Mouse (Mus musculus) embryonic facial prominence, embryonic 11.5 days (tissue): ENCODE measurements around the gene Egr4. TPM values are rescaled to one million over a fixed set of nuclear protein-coding genes. Genes with fewer than 3 reads are reported as not detected.

Experiments
- ATAC-seq: fragments of 200-750 bp; cut with Nextera tagmentation; replicated peaks from 2 replicates; pipeline ENCODE4 v1.8.0; 2017; ENCODE audit warnings: low read depth; ENCODE audit not compliant: insufficient number of reproducible peaks, low FRiP score, low TSS enrichment
- DNase-seq: peaks from one replicate; pipeline ENCODE4 v3.0.0-alpha.2; 2015; ENCODE audit warnings: low spot score
- H3K27ac ChIP-seq: fragments of 300-500 bp; sonication (generic); replicated peaks from 2 replicates; pipeline ENCODE4 v1.5.1; 2014; ENCODE audit warnings: mild to moderate bottlenecking, low read depth, low read length, control low read depth
- H3K27me3 ChIP-seq: fragments of 300-500 bp; sonication (generic); 2 replicates; pipeline ENCODE4 v1.6.1; 2014; ENCODE audit warnings: mild to moderate bottlenecking, low read length, moderate library complexity, mixed read lengths; ENCODE audit not compliant: control insufficient read depth, insufficient read depth
- H3K36me3 ChIP-seq: fragments of 300-500 bp; sonication (generic); replicated peaks from 2 replicates; pipeline ENCODE4 v1.6.1; 2014; ENCODE audit warnings: low read depth, mild to moderate bottlenecking, low read length, moderate library complexity, mixed read lengths; ENCODE audit not compliant: control insufficient read depth, insufficient read depth
- H3K4me1 ChIP-seq: fragments of 300-500 bp; sonication (generic); 2 replicates; pipeline ENCODE4 v1.6.1; 2014; ENCODE audit warnings: low read length, mixed read lengths; ENCODE audit not compliant: control insufficient read depth, insufficient read depth
- H3K4me2 ChIP-seq: fragments of 300-500 bp; sonication (generic); 2 replicates; pipeline ENCODE4 v1.6.1; 2014; ENCODE audit warnings: low read depth, mild to moderate bottlenecking, control low read depth, low read length, moderate library complexity
- H3K4me3 ChIP-seq: fragments of 300-500 bp; sonication (generic); 2 replicates; pipeline ENCODE4 v1.5.1; 2014; ENCODE audit warnings: low read depth, low read length, control low read depth
- H3K9ac ChIP-seq: fragments of 300-500 bp; sonication (generic); replicated peaks from 2 replicates; pipeline ENCODE4 v1.6.1; 2014; ENCODE audit warnings: mild to moderate bottlenecking, control low read depth, low read length
- H3K9me3 ChIP-seq: fragments of 300-500 bp; sonication (generic); replicated peaks from 2 replicates; pipeline ENCODE4 v1.6.1; 2016; ENCODE audit warnings: mild to moderate bottlenecking, low read length, inconsistent platforms, mixed read lengths; ENCODE audit not compliant: control insufficient read depth
- WGBS: fragments of 180-500 bp; shearing (Covaris S2); extraction: QIAGEN DNeasy Blood & Tissue Kit; methylation state at CpG from one replicate; pipeline ENCODE4 v1.1.7; 2014; 5-methylcytosine and 5-hydroxymethylcytosine counted together
- polyA plus RNA-seq: library from polyadenylated mRNA; unstranded; fragments of >200 nt; fragmentation: Nextera tagmentation; extraction: Ambion mirVana; gene quantifications from 2 replicates; pipeline ENCODE4 v1.2.1, GENCODE M21; 2014

Gene Egr4
- polyA plus RNA-seq, 1 experiment from 2014 or later = not detected

- ATAC-seq = no peak
- 81% methylated on average over 3 of the region's 3 CpGs for WGBS
- no peak overlapping the region for H3K4me2 ChIP-seq
- peaks cover 6% of the 10 kb centered on the region; the same call in 1 of the 2 replicates for H3K27me3 ChIP-seq
- H3K9ac ChIP-seq = no peak overlapping the region
- H3K9me3 ChIP-seq = no peaks in the 10 kb centered on the region
- H3K4me3 ChIP-seq = no peak overlapping the region
- no peaks in the 10 kb centered on the region for H3K36me3 ChIP-seq
- H3K4me1 ChIP-seq = no peaks in the 10 kb centered on the region
- no peak overlapping the region for H3K27ac ChIP-seq
- DNase-seq = no peak
Measured at GRCm38 (mm10) chr6:85475581-85475980, 37.8 kb downstream of the Egr4 start.

DNA sequence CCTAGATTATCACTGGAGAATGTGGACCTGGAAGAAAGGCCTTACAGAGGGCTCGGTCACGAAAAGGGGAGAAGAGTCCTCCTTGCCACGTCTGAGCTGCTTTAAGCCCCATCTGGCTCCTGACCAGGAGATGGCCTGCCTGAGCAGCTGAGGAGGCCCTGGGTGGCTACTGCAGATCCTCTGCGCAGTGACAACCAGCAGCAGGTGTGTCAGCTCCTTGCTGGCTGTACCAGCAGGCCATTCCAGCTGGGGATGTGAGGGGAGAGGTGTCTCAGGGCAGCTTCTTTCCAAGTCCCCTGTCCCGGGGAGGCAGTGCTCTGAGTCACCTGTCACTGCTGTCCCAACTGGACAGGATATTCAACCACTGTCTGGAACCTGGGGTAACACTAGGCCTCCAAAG is 40.8 kb downstream of the Egr4 start:
- H3K27ac ChIP-seq = no peak overlapping the region
- peaks cover 1% of the 10 kb centered on the region; the same call in 1 of the 2 replicates for H3K27me3 ChIP-seq
- H3K4me1 ChIP-seq = no peaks in the 10 kb centered on the region
- no peaks in the 10 kb centered on the region for H3K9me3 ChIP-seq
- no peak overlapping the region for H3K4me2 ChIP-seq
- ATAC-seq (no peak), DNase-seq (no peak)
- peaks cover 7% of the 10 kb centered on the region for H3K36me3 ChIP-seq
- WGBS = 53% methylated on average over 5 of the region's 5 CpGs
- H3K9ac ChIP-seq = no peak overlapping the region
- H3K4me3 ChIP-seq = no peak overlapping the region

- Histone ChIP-seq H3K4me2 (no peak overlapping the region), H3K27ac (no peak overlapping the region), H3K9ac (no peak overlapping the region), H3K4me3 (no peak overlapping the region), H3K4me1 (no peaks in the 10 kb centered on the region), H3K27me3 (no peaks in the 10 kb centered on the region), H3K36me3 (peaks cover 7% of the 10 kb centered on the region), H3K9me3 (no peaks in the 10 kb centered on the region)
- DNase-seq (no peak), ATAC-seq (no peak)
- WGBS = 60% methylated on average over 8 of the region's 8 CpGs
Measured at GRCm38 (mm10) chr6:85471962-85472361, 41.4 kb downstream of the Egr4 start.

DNA sequence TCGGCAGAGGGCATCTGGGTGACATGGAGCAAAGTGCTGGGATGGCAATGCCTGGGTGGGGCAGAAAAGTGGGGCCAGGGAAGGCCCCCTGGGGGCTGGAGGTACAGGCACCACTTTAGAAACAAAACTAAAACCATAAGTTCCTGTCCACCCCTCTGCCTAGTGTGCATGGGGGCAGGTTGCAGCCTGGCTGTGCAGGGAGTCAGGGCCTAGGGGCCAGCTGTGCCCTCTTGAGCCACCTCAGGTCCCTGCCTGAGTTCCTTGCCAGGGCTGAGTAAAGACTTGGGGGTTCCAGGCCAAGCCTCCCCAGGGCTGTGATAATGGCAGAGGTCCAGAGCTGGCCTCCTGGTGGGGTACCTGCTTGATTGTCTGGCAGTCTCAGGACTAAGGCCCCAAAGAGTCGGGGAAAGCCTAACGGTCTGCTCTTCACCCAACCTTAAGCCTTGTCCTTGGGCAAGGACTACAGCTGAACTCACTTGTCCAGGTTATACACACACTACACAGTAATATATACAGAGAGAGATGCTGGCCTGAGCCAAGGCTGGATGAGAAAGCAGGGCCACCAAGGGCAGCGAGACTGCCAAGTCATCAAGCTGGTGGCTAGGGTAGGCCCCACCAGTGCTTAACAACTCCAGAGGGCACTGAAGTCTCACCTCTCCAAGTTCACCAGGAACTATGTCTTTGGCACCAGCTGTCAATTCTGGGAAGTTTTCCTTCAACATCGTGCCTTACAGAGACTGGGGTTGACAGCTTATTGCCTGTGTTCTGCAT is 43.5 kb downstream of the Egr4 start:
- peaks cover 14% of the 10 kb centered on the region for H3K36me3 ChIP-seq
- no peak overlapping the region for H3K9ac ChIP-seq
- no peak overlapping the region for H3K27ac ChIP-seq
- ATAC-seq = no peak
- no peak overlapping the region for H3K4me3 ChIP-seq
- no peaks in the 10 kb centered on the region for H3K9me3 ChIP-seq
- 79% methylated on average over 5 of the region's 5 CpGs for WGBS
- no peak overlapping the region for H3K4me2 ChIP-seq
- H3K4me1 ChIP-seq = no peaks in the 10 kb centered on the region
- DNase-seq = no peak
- H3K27me3 ChIP-seq = no peaks in the 10 kb centered on the region

GRCm38 (mm10) chr6:85465381-85465780 is 48.0 kb downstream of the Egr4 start:
- ATAC-seq (no peak), DNase-seq (peak; percentile 35)
- H3K27me3 ChIP-seq = no peaks in the 10 kb centered on the region
- H3K4me3 ChIP-seq = no peak overlapping the region
- peaks cover 24% of the 10 kb centered on the region for H3K36me3 ChIP-seq
- H3K9me3 ChIP-seq = no peaks in the 10 kb centered on the region
- H3K4me1 ChIP-seq = no peaks in the 10 kb centered on the region
- H3K27ac ChIP-seq = no peak overlapping the region
- H3K9ac ChIP-seq = no peak overlapping the region
- no peak overlapping the region for H3K4me2 ChIP-seq

Other genes with a start within 250 kb of the Egr4 start
- gene Sfxn5, start 180.2 kb downstream of the Egr4 start, polyA plus RNA-seq = 4.7 and 5.6 TPM in 2 replicates
- gene Rab11fip5, start 139.0 kb downstream of the Egr4 start, polyA plus RNA-seq = 3.1 TPM in 2 replicates
- gene Noto, start 89.7 kb downstream of the Egr4 start, polyA plus RNA-seq = not detected in 2 replicates
- gene Smyd5, start 81.6 kb downstream of the Egr4 start, polyA plus RNA-seq = 56.3 and 56.4 TPM in 2 replicates
- gene Cct7, start 62.1 kb downstream of the Egr4 start, polyA plus RNA-seq = 713 and 720 TPM in 2 replicates
- 23.5 and 23.7 TPM in 2 replicates for gene Pradc1, start 61.6 kb downstream of the Egr4 start, polyA plus RNA-seq
- 0.35 and 0.54 TPM in 2 replicates for gene Fbxo41, start 10.6 kb downstream of the Egr4 start, polyA plus RNA-seq
- gene Alms1, start 73.9 kb upstream of the Egr4 start, polyA plus RNA-seq = 7.6 and 7.8 TPM in 2 replicates
- not detected in 2 replicates for gene Nat8f7, start 199.6 kb upstream of the Egr4 start, polyA plus RNA-seq